Mouse (Mus musculus): ENCODE results near the gene Mrps7. TPM values are rescaled to one million over a fixed set of nuclear protein-coding genes. Genes with fewer than 3 reads are reported as not detected.

Gene Mrps7
- polyA plus RNA-seq (2012; rRNA removed) = 31.4 and 33.2 TPM in 2 replicates

- under 1% methylated on average over 93 of the region's 93 CpGs for WGBS
- peak; percentile 78 for DNase-seq (ENCODE audit: low read depth, low spot score)
Observed at GRCm38 (mm10) chr11:115603476-115604303, at the start of gene Mrps7, which contains the start of gene Gga3. Gene Mrps7 (plus strand): TSS chr11:115603925. Gene Gga3 (minus strand): TSS chr11:115604051.

DNA sequence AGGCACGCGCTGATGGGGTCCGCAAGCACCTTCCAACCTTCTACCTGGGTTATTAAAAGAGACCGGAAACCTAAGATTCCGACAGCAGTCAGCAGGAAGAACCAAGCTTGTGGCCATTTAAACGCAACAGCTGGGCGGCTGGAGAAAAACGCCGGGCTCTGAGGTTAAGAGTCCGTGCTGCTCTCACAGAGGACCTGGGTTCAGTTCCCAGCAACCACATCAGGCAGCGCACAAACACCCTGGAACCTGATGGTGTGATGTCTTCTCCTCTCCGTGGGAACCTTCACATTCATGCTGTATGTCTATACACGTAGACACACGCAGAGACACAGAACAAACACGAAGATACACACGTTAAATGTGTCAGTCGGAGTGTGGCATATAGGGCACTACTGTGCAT lies 48.0 kb upstream of the Mrps7 start:
- 78% methylated on average over 17 of the region's 17 CpGs for WGBS
- no peak for DNase-seq (ENCODE audit: low read depth, low spot score)

- WGBS = 40% methylated on average over 4 of the region's 4 CpGs
- DNase-seq (ENCODE audit: low read depth, low spot score) = no peak
Observed at GRCm38 (mm10) chr11:115563406-115563805, 40.3 kb upstream of the Mrps7 start.

DNA sequence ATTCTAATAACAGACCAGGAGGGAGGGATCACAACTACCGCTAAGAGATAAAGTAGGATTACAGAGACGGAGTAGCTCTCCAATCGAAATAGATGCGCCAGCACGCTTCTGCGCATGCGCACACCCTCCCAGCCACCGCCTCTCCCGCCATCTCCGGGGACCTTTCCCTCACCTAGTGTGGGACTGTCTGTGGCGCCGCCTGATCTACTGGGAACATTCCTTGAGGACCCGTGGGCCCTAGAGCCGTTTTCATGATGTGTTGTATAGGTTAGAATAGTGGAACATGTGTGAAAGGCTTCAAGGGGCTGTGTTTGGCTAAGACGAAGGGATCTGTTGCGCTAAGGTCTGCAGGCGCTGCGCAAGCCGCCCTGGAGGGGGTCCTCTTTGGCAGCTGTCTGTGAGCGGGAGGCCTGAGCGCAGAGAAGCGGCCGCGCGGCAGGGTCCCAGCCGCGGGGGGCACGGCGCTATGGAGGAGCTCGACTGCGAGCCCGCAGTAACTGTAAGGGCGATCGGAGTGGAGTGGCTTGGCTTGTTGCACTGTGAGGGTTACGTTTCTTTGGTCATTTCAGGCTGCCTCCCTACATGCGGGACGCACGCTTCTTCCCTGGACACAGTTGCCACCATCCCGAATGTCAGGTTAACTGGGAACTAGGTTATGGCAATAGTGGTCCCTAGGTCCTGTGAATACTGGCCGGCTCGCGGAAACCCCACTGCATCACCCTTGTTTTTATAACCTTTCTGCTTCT lies 39.5 kb upstream of the Mrps7 start, which contains the start of gene Nup85:
Gene Nup85 (plus strand): TSS at position 371 of the 746 bp plus-strand sequence.
- peak; percentile 57 for DNase-seq (ENCODE audit: low read depth, low spot score)
- WGBS = under 1% methylated on average over 42 of the region's 42 CpGs

DNA sequence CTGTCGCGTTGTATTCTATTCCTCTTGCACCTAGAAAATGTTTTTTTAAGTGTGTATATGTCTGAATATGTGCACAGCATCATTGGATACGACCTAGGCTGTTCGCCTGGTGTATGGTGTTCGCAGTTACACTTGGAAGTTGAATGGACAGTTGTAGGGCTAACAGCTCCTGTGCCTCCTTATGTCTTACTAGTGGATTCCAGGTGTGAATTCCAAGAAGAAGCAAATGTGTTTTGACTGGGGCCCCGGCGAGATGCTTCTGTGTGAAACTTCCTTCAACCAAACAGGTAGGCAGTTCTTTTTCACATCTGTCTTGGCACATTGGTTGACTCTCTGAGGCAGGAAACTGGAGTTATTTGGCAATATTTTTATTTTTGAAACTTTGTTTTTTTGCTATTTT lies 38.8 kb upstream of the Mrps7 start:
- 8% methylated on average over 7 of the region's 7 CpGs for WGBS
- no peak for DNase-seq (ENCODE audit: low read depth, low spot score)

DNA sequence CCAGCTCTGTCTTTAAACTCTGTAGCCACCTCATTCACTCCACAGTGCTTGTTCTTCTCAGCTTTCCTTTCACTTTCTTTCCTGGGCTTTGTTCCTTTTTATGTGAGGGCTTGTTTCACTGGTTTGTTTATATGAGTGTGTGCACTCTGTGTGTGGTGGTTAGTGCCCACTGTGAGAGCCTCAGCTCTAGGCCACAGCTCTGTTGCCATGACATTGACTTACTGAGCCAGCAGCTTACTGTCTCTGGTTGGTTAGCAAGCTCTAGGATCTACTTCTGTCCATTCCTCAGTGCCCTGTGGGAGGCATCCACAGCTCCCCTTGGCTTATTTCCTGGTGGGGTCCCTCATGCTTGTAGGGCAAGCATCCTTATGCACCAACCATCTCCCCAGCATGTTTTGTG lies 24.6 kb upstream of the Mrps7 start:
- DNase-seq (ENCODE audit: low read depth, low spot score) = no peak

DNA sequence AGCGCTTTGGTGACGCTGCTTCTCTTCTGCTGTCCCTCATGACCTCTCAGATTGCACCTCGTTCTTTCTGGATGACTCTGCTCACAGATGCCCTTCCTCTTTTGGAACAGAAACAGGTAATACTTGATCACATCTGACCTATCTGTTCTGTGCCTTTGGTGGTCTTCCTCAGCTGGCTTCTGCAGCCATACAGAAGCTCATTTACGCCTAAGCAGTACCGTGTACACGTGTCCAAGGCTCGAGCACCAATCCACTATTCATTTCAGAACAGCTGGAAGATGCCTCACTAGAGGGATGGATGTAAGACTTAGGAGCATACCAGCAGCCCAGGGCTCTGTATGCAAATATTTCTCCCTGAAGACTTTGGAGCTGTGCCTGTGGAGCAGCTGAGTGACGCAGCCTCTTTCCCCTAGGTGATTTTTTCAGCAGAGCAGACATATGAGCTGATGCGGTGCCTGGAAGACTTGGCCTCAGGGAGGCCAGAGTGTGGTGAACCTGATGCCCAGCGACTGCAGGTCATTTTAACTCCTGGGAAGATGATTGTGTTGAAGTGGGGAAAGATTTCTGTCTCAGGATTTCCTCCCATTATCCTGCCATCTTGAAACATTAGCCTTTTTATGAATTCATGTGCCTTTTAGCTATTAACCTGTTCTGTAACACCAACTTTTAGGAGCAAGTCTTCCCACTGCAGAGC lies 20.7 kb upstream of the Mrps7 start:
- no peak for DNase-seq (ENCODE audit: low read depth, low spot score)
- 72% methylated on average over 10 of the region's 10 CpGs for WGBS

- WGBS = 89% methylated on average over 10 of the region's 10 CpGs
- no peak for DNase-seq (ENCODE audit: low read depth, low spot score)
Observed at GRCm38 (mm10) chr11:115584376-115585073, 19.2 kb upstream of the Mrps7 start.

DNA sequence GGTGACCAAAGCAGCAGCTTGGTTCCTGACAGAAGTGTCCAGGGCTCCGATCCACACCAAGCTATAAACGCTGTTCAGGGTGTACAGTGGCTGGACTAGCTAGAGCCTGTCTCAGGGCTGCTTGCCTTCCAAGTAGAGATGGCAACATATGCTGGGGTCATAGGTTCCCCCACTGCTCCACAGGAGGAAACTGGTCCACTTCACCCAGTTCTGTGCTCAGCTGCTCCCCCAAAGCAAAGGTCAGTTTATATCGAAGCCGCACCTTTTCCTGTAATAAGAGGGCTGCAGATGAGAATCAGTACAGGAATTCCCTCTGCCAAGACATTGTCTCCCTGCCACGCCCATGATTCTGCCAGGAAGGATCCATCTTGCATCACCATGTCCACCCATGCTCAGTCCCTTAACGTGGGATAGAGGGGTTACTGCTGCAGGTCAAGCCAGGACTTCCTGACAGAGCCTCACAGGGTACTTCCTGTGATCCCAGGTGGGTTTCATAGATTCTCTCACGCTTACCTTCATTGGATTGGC lies 18.1 kb upstream of the Mrps7 start:
- WGBS = 41% methylated on average over 7 of the region's 7 CpGs
- DNase-seq (ENCODE audit: low read depth, low spot score) = no peak

DNA sequence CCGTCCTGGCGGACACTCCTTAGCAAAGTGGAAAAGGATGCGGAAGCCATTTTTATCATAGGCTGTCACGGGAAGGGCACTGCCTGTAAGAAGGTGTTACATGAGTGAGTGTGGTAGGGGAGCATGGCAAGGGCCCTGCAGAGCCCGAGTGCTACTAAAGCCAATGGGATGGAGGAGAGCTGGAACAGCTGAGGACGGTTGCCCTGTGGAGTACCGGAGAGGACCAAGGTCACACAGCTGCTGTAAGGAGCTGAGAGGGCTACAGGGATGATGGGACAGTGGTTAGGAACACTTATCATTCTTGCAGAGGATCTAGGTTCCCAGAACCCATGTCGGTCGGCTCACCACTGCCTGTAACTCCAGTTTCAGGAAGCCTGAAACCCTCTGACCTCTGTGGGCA lies 17.3 kb upstream of the Mrps7 start:
- WGBS = 90% methylated on average over 9 of the region's 9 CpGs
- no peak for DNase-seq (ENCODE audit: low read depth, low spot score)

GRCm38 (mm10) chr11:115587984-115588383 lies 15.7 kb upstream of the Mrps7 start:
- WGBS = 87% methylated on average over 9 of the region's 9 CpGs
- DNase-seq (ENCODE audit: low read depth, low spot score) = no peak

GRCm38 (mm10) chr11:115590526-115591075 lies 13.1 kb upstream of the Mrps7 start:
- no peak for DNase-seq (ENCODE audit: low read depth, low spot score)
- WGBS = 79% methylated on average over 2 of the region's 2 CpGs

DNA sequence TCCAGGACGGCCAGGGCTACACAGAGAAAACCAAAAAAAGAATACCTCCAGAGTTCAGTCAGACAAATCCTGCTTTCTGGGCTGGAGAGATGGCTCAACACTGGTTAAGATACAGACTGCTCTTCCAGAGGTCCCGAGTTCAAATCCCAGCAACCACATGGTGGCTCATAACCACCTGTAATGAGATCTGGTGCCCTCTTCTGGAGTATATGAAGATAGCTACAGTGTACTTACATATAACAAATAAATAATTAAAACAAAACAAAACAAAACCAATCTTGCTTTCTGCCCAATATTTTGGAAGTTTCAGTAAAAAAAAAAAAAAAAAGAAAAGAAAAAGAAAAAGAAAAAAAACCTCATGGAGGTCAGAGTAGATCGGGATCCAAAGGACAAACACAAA lies 8.5 kb upstream of the Mrps7 start:
- WGBS = 95% methylated on average over 3 of the region's 3 CpGs
- no peak for DNase-seq (ENCODE audit: low read depth, low spot score)

DNA sequence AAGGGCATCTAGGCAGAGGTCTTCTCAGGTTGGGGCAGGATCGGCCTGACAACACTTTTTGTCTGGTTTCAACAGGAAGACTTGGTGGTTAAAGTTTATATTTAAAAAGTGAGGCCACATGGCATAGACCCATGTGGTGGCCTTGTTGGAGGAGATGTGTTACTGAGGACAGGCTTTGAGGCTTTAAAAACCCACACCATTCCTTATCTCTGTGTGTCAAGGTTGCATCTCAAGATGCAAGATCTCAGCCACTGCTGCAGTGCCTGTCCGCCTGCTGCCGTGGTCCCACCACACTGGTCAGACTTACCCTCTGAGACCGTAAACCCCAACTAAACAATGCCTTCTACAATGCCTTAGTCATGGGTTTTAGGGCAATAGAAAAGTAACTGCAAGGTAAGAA lies 5.4 kb upstream of the Mrps7 start:
- 92% methylated on average over 4 of the region's 4 CpGs for WGBS

DNA sequence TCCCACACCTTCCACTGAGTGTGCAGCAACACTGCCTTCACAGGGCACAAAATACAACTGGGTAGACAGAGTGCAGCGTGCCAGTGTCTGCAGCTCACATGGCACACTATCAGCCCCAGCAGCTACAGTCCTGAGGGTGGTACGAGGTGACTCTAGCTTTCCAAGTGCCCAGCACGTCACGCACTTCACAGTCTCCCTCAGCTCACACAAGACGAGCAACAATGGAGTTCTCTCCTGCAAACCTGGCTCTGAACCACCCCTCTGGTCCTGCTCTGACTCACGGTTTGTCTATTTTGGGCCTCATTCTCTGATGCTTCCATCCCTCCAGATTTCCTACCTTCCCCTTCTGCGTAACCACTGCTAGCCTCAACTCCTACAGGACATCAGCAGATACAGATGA lies 4.0 kb upstream of the Mrps7 start:
- no peak for DNase-seq (ENCODE audit: low read depth, low spot score)
- WGBS = 94% methylated on average over 7 of the region's 7 CpGs

More for the DNA sequence above, 5.4 kb upstream of the Mrps7 start:
- no peak for DNase-seq (ENCODE audit: low read depth, low spot score)

GRCm38 (mm10) chr11:115600743-115601142 lies 3.0 kb upstream of the Mrps7 start:
- WGBS = 94% methylated on average over 15 of the region's 15 CpGs
- no peak for DNase-seq (ENCODE audit: low read depth, low spot score)

GRCm38 (mm10) chr11:115601174-115601573 lies 2.6 kb upstream of the Mrps7 start:
- 82% methylated on average over 4 of the region's 4 CpGs for WGBS
- DNase-seq (ENCODE audit: low read depth, low spot score) = no peak

DNA sequence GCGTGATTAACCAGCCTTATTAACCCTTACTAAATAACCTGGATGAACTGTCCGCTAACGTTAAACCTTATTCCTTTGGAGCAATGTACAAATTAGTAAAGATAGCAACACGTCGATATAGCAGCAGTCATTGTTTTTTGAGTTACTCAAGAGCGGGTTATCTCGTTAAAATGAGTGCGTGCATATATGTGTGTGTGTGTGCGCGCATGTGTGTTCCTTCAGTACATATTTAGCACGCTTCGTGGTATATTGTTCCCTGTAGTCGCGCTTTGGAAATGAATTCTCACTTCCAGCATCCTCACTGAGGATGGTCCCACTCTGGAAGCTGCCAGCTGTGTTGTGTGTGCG lies 623 bp upstream of the Mrps7 start:
- WGBS = 2% methylated on average over 15 of the region's 15 CpGs
- no peak for DNase-seq (ENCODE audit: low read depth, low spot score)

- DNase-seq (ENCODE audit: low read depth, low spot score) = no peak
- under 1% methylated on average over 26 of the region's 26 CpGs for WGBS
Observed at GRCm38 (mm10) chr11:115604304-115604696, 575 bp downstream of the Mrps7 start.

Measured in large intestine, adult 2 months (tissue).